Mouse (Mus musculus): ENCODE data around the gene Duxbl2. TPM values are rescaled to one million over a fixed set of nuclear protein-coding genes. Genes with fewer than 3 reads are reported as not detected.
"Not testable (repeated sequence)": the region's sequence is repeated elsewhere in the genome, so short reads cannot be mapped to it uniquely, and the experiment has no call there.

Duxbl2 gene
- polyA plus RNA-seq, 1 experiment from 2014 or later, result not detected

GRCm38 (mm10) chr14:26161156-26161555, 43.0 kb downstream of the Duxbl2 start:
- H3K9me3 ChIP-seq (ENCODE audit: control insufficient read depth, low read length); H3K27me3 ChIP-seq (ENCODE audit: control insufficient read depth, insufficient read depth, low read length); H3K4me3 ChIP-seq (ENCODE audit: low read depth, low read length); H3K4me1 ChIP-seq (replicated peaks; ENCODE audit: control insufficient read depth, insufficient read depth, low read length); H3K9ac ChIP-seq (ENCODE audit: low read length); H3K36me3 ChIP-seq (ENCODE audit: control insufficient read depth, insufficient read depth, low read length); H3K4me2 ChIP-seq (ENCODE audit: low read depth, low read length, severe bottlenecking); DNase-seq (ENCODE audit: low spot score); H3K27ac ChIP-seq (ENCODE audit: low read depth, low read length); ATAC-seq (replicated peaks; ENCODE audit: low FRiP score): not testable (repeated sequence)
- WGBS, result no CpG with 5 or more reads among the region's 9 CpGs

GRCm38 (mm10) chr14:26162423-26162822, 44.3 kb downstream of the Duxbl2 start:
- H3K4me3 ChIP-seq (ENCODE audit: low read depth, low read length); ATAC-seq (replicated peaks; ENCODE audit: low FRiP score); H3K4me2 ChIP-seq (ENCODE audit: low read depth, low read length, severe bottlenecking); H3K9ac ChIP-seq (ENCODE audit: low read length); H3K4me1 ChIP-seq (replicated peaks; ENCODE audit: control insufficient read depth, insufficient read depth, low read length); H3K27me3 ChIP-seq (ENCODE audit: control insufficient read depth, insufficient read depth, low read length); H3K9me3 ChIP-seq (ENCODE audit: control insufficient read depth, low read length); H3K27ac ChIP-seq (ENCODE audit: low read depth, low read length); H3K36me3 ChIP-seq (ENCODE audit: control insufficient read depth, insufficient read depth, low read length); DNase-seq (ENCODE audit: low spot score): not testable (repeated sequence)
- no CpG with 5 or more reads among the region's 5 CpGs for WGBS

GRCm38 (mm10) chr14:26165266-26165665, 47.1 kb downstream of the Duxbl2 start:
- not testable (repeated sequence) for DNase-seq (ENCODE audit: low spot score); H3K4me3 ChIP-seq (ENCODE audit: low read depth, low read length); ATAC-seq (replicated peaks; ENCODE audit: low FRiP score); H3K4me2 ChIP-seq (ENCODE audit: low read depth, low read length, severe bottlenecking); H3K27me3 ChIP-seq (ENCODE audit: control insufficient read depth, insufficient read depth, low read length); H3K27ac ChIP-seq (ENCODE audit: low read depth, low read length); H3K9me3 ChIP-seq (ENCODE audit: control insufficient read depth, low read length); H3K4me1 ChIP-seq (replicated peaks; ENCODE audit: control insufficient read depth, insufficient read depth, low read length); H3K36me3 ChIP-seq (ENCODE audit: control insufficient read depth, insufficient read depth, low read length); H3K9ac ChIP-seq (ENCODE audit: low read length)
- WGBS, result no CpG with 5 or more reads among the region's 12 CpGs

- not testable (repeated sequence) for H3K4me3 ChIP-seq (ENCODE audit: low read depth, low read length); DNase-seq (ENCODE audit: low spot score); H3K4me2 ChIP-seq (ENCODE audit: low read depth, low read length, severe bottlenecking); H3K27ac ChIP-seq (ENCODE audit: low read depth, low read length); H3K9ac ChIP-seq (ENCODE audit: low read length); H3K4me1 ChIP-seq (replicated peaks; ENCODE audit: control insufficient read depth, insufficient read depth, low read length); ATAC-seq (replicated peaks; ENCODE audit: low FRiP score); H3K9me3 ChIP-seq (ENCODE audit: control insufficient read depth, low read length); H3K36me3 ChIP-seq (ENCODE audit: control insufficient read depth, insufficient read depth, low read length); H3K27me3 ChIP-seq (ENCODE audit: control insufficient read depth, insufficient read depth, low read length)
- WGBS, result no CpG with 5 or more reads among the region's 3 CpGs
These were observed 55.8 kb downstream of the Duxbl2 start for GRCm38 (mm10) chr14:26173955-26174354.

- not testable (repeated sequence) for H3K4me3 ChIP-seq (ENCODE audit: low read depth, low read length); H3K27ac ChIP-seq (ENCODE audit: low read depth, low read length); H3K4me1 ChIP-seq (replicated peaks; ENCODE audit: control insufficient read depth, insufficient read depth, low read length); ATAC-seq (replicated peaks; ENCODE audit: low FRiP score); H3K27me3 ChIP-seq (ENCODE audit: control insufficient read depth, insufficient read depth, low read length); H3K4me2 ChIP-seq (ENCODE audit: low read depth, low read length, severe bottlenecking); H3K9me3 ChIP-seq (ENCODE audit: control insufficient read depth, low read length); H3K36me3 ChIP-seq (ENCODE audit: control insufficient read depth, insufficient read depth, low read length); H3K9ac ChIP-seq (ENCODE audit: low read length); DNase-seq (ENCODE audit: low spot score)
- WGBS, result no CpG with 5 or more reads among the region's 6 CpGs
These were observed 56.9 kb downstream of the Duxbl2 start for GRCm38 (mm10) chr14:26175028-26175427.

Other genes with a start within 250 kb of the Duxbl2 start
- gene Plac9a, start 215.2 kb upstream of the Duxbl2 start, polyA plus RNA-seq (2014; fragmentation: Nextera tagmentation; extraction: Ambion mirVana), result not detected in 2 replicates
- 2.2 and 2.4 TPM in 2 replicates for gene Tmem254a, start 190.7 kb upstream of the Duxbl2 start, polyA plus RNA-seq (2014; fragmentation: Nextera tagmentation; extraction: Ambion mirVana)
- not detected in 2 replicates for gene Cphx1, start 180.0 kb upstream of the Duxbl2 start, polyA plus RNA-seq (2014; fragmentation: Nextera tagmentation; extraction: Ambion mirVana)
- gene Duxbl1, start 139.8 kb upstream of the Duxbl2 start, polyA plus RNA-seq (2014; fragmentation: Nextera tagmentation; extraction: Ambion mirVana), result 3.6 and 5.6 TPM in 2 replicates
- 0.99 TPM in 1 of 2 replicates, not detected in the other for gene Gm9780, start 75.6 kb upstream of the Duxbl2 start, polyA plus RNA-seq (2014; fragmentation: Nextera tagmentation; extraction: Ambion mirVana)
- gene Tmem254c, start 51.0 kb upstream of the Duxbl2 start, polyA plus RNA-seq (2014; fragmentation: Nextera tagmentation; extraction: Ambion mirVana), result 17.6 and 25.4 TPM in 2 replicates
- gene Cphx2, start 36.8 kb upstream of the Duxbl2 start, polyA plus RNA-seq (2014; fragmentation: Nextera tagmentation; extraction: Ambion mirVana), result not detected in 2 replicates
- not detected in 2 replicates for gene Cphx3, start 36.1 kb upstream of the Duxbl2 start, polyA plus RNA-seq (2014; fragmentation: Nextera tagmentation; extraction: Ambion mirVana)
- gene Plac9b, start 64.1 kb downstream of the Duxbl2 start, polyA plus RNA-seq (2014; fragmentation: Nextera tagmentation; extraction: Ambion mirVana), result 0.57 and 1.6 TPM in 2 replicates
- gene Tmem254b, start 88.7 kb downstream of the Duxbl2 start, polyA plus RNA-seq (2014; fragmentation: Nextera tagmentation; extraction: Ambion mirVana), result 8.8 and 18.8 TPM in 2 replicates
- 5.0 and 6.4 TPM in 2 replicates for gene Duxbl3, start 139.6 kb downstream of the Duxbl2 start, polyA plus RNA-seq (2014; fragmentation: Nextera tagmentation; extraction: Ambion mirVana)